Mouse (Mus musculus): ENCODE data around the gene Hoxa10. TPM values are rescaled to one million over a fixed set of nuclear protein-coding genes. Genes with fewer than 3 reads are reported as not detected.

Gene Hoxa10
- total and polyA plus RNA-seq, 2 experiments: not detected

GRCm38 (mm10) chr6:52191860-52192550 is 48.6 kb downstream of the Hoxa10 start:
- no peak for DNase-seq (ENCODE audit: extremely low read depth, low read depth, low spot score)
- Histone ChIP-seq H3K27ac (replicated peaks; ENCODE audit: insufficient read depth, low read depth, low read length) (0 out of 2 replicates have a peak overlapping the region, but pooled peaks have one; percentile 22), H3K4me1 (ENCODE audit: control insufficient read depth, insufficient read depth, low read length) (peaks cover 2% of the 10 kb centered on the region; the same call in 1 of the 2 replicates), H3K79me2 (ENCODE audit: control insufficient read depth, insufficient read depth, low read length) (no peaks in the 10 kb centered on the region), H3K27me3 (ENCODE audit: control insufficient read depth, insufficient read depth, low read length) (peaks cover 19% of the 10 kb centered on the region; the same call in 1 of the 2 replicates), H3K9ac (ENCODE audit: low read depth, low read length) (peak overlapping the region; percentile 44; the same call in 1 of the 2 replicates), H3K4me3 (ENCODE audit: insufficient read depth, low read depth, low read length) (peak overlapping the region; percentile 66), H3K36me3 (ENCODE audit: control insufficient read depth, insufficient read depth, low read length) (no peaks in the 10 kb centered on the region)
- 4% methylated on average over 44 of the region's 55 CpGs for WGBS
- TF ChIP-seq CTCF (IDR thresholded peaks at IDR 0.05; ENCODE audit: low read depth, low read length) (no peak), POLR2A (IDR thresholded peaks at IDR 0.05; ENCODE audit: extremely low read depth, insufficient read depth, low read length) (peak; percentile 35; the same call in 1 of the 2 replicates)

- DNase-seq (ENCODE audit: extremely low read depth, low read depth, low spot score): no peak
- TF ChIP-seq POLR2A (IDR thresholded peaks at IDR 0.05; ENCODE audit: extremely low read depth, insufficient read depth, low read length): no peak
- TF ChIP-seq CTCF (IDR thresholded peaks at IDR 0.05; ENCODE audit: low read depth, low read length): no peak
- Histone ChIP-seq H3K9ac (ENCODE audit: low read depth, low read length) (peak within 1 kb of the TSS; percentile 76), H3K79me2 (ENCODE audit: control insufficient read depth, insufficient read depth, low read length) (no peaks in the 10 kb centered on the region), H3K4me3 (ENCODE audit: insufficient read depth, low read depth, low read length) (peak within 1 kb of the TSS; percentile 71), H3K27me3 (ENCODE audit: control insufficient read depth, insufficient read depth, low read length) (peaks cover 22% of the 10 kb centered on the region; the same call in 1 of the 2 replicates), H3K4me1 (ENCODE audit: control insufficient read depth, insufficient read depth, low read length) (peaks cover 2% of the 10 kb centered on the region; the same call in 1 of the 2 replicates), H3K36me3 (ENCODE audit: control insufficient read depth, insufficient read depth, low read length) (no peaks in the 10 kb centered on the region), H3K27ac (replicated peaks; ENCODE audit: insufficient read depth, low read depth, low read length) (peak within 1 kb of the TSS; percentile 64; the same call in 1 of the 2 replicates)
- WGBS: 4% methylated on average over 89 of the region's 102 CpGs
Observed at GRCm38 (mm10) chr6:52190906-52191810, 49.5 kb downstream of the Hoxa10 start, which contains the start of gene Hoxa4. TSS of gene Hoxa4 (minus strand) at chr6:52191753.

GRCm38 (mm10) chr6:52190410-52190809 is 50.2 kb downstream of the Hoxa10 start:
- Histone ChIP-seq H3K79me2 (ENCODE audit: control insufficient read depth, insufficient read depth, low read length) (no peaks in the 10 kb centered on the region), H3K36me3 (ENCODE audit: control insufficient read depth, insufficient read depth, low read length) (no peaks in the 10 kb centered on the region), H3K9ac (ENCODE audit: low read depth, low read length) (peak overlapping the region; percentile 10; the same call in 1 of the 2 replicates), H3K27ac (replicated peaks; ENCODE audit: insufficient read depth, low read depth, low read length) (no peak overlapping the region), H3K4me3 (ENCODE audit: insufficient read depth, low read depth, low read length) (peak overlapping the region; percentile 71), H3K27me3 (ENCODE audit: control insufficient read depth, insufficient read depth, low read length) (peaks cover 25% of the 10 kb centered on the region; the same call in 1 of the 2 replicates), H3K4me1 (ENCODE audit: control insufficient read depth, insufficient read depth, low read length) (peaks cover 2% of the 10 kb centered on the region; the same call in 1 of the 2 replicates)
- no peak for TF ChIP-seq POLR2A (IDR thresholded peaks at IDR 0.05; ENCODE audit: extremely low read depth, insufficient read depth, low read length)
- no peak for TF ChIP-seq CTCF (IDR thresholded peaks at IDR 0.05; ENCODE audit: low read depth, low read length)
- 11% methylated on average over 23 of the region's 23 CpGs for WGBS
- DNase-seq (ENCODE audit: extremely low read depth, low read depth, low spot score): no peak

- H3K27me3 ChIP-seq (ENCODE audit: control insufficient read depth, insufficient read depth, low read length): peaks cover 25% of the 10 kb centered on the region; the same call in 1 of the 2 replicates
- no peak overlapping the region for H3K9ac ChIP-seq (ENCODE audit: low read depth, low read length)
- H3K27ac ChIP-seq (replicated peaks; ENCODE audit: insufficient read depth, low read depth, low read length): no peak overlapping the region
- WGBS: 21% methylated on average over 8 of the region's 8 CpGs
- DNase-seq (ENCODE audit: extremely low read depth, low read depth, low spot score): no peak
- no peak for TF ChIP-seq CTCF (IDR thresholded peaks at IDR 0.05; ENCODE audit: low read depth, low read length)
- no peak for TF ChIP-seq POLR2A (IDR thresholded peaks at IDR 0.05; ENCODE audit: extremely low read depth, insufficient read depth, low read length)
- H3K79me2 ChIP-seq (ENCODE audit: control insufficient read depth, insufficient read depth, low read length): no peaks in the 10 kb centered on the region
- H3K36me3 ChIP-seq (ENCODE audit: control insufficient read depth, insufficient read depth, low read length): no peaks in the 10 kb centered on the region
- H3K4me1 ChIP-seq (ENCODE audit: control insufficient read depth, insufficient read depth, low read length): peaks cover 2% of the 10 kb centered on the region; the same call in 1 of the 2 replicates
- no peak overlapping the region for H3K4me3 ChIP-seq (ENCODE audit: insufficient read depth, low read depth, low read length)
Observed at GRCm38 (mm10) chr6:52189909-52190308, 50.7 kb downstream of the Hoxa10 start.

GRCm38 (mm10) chr6:52189172-52189591 is 51.5 kb downstream of the Hoxa10 start:
- Histone ChIP-seq H3K4me1 (ENCODE audit: control insufficient read depth, insufficient read depth, low read length) (peaks cover 2% of the 10 kb centered on the region; the same call in 1 of the 2 replicates), H3K79me2 (ENCODE audit: control insufficient read depth, insufficient read depth, low read length) (no peaks in the 10 kb centered on the region), H3K27me3 (ENCODE audit: control insufficient read depth, insufficient read depth, low read length) (peaks cover 24% of the 10 kb centered on the region), H3K4me3 (ENCODE audit: insufficient read depth, low read depth, low read length) (no peak overlapping the region), H3K27ac (replicated peaks; ENCODE audit: insufficient read depth, low read depth, low read length) (no peak overlapping the region), H3K36me3 (ENCODE audit: control insufficient read depth, insufficient read depth, low read length) (no peaks in the 10 kb centered on the region), H3K9ac (ENCODE audit: low read depth, low read length) (no peak overlapping the region)
- WGBS: 28% methylated on average over 5 of the region's 5 CpGs
- TF ChIP-seq POLR2A (IDR thresholded peaks at IDR 0.05; ENCODE audit: extremely low read depth, insufficient read depth, low read length) (no peak), CTCF (IDR thresholded peaks at IDR 0.05; ENCODE audit: low read depth, low read length) (no peak)
- no peak for DNase-seq (ENCODE audit: extremely low read depth, low read depth, low spot score)
